Mouse (Mus musculus): ENCODE data around the gene Slc25a25. TPM values are rescaled to one million over a fixed set of nuclear protein-coding genes. Genes with fewer than 3 reads are reported as not detected.

Slc25a25 gene
- polyA plus RNA-seq, 1 experiment from 2014 or later = 7.9 TPM

DNA sequence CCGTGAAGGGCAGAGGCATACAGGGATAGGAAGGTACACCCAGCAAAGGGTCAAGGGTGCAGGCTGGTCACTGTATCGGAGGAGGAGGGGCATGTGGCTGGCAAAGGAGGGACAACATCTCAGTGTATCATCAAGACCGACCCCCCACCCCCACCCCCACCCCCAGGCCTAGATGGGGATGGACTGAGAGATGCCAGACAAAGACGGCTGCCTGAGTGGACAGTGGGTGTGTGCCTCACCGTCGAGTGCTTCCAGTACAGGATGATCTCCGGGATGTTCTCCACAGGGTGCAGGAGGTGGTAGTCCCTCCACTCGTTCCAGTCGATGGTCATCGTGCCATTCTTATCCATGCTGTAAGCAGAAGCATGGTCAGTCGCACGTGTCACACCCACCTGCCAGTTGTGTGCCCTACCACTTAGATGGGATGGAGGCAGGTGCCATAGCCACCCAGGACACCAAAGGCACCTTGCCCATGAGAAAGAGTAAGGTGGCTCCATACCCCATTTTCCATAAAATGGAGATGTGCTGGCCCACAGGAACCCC lies 31.1 kb downstream of the Slc25a25 start:
- no peak for ATAC-seq (replicated peaks; ENCODE audit: insufficient number of reproducible peaks, low FRiP score, low TSS enrichment)
- H3K27me3 ChIP-seq (ENCODE audit: control insufficient read depth, insufficient read depth, low read length) = no peaks in the 10 kb centered on the region
- H3K4me1 ChIP-seq (ENCODE audit: control insufficient read depth, insufficient read depth, low read length) = peaks cover 27% of the 10 kb centered on the region
- no peak overlapping the region for H3K4me3 ChIP-seq (ENCODE audit: low read depth, low read length)
- peaks cover 36% of the 10 kb centered on the region for H3K36me3 ChIP-seq (ENCODE audit: control insufficient read depth, insufficient read depth, low read length)
- no peaks in the 10 kb centered on the region for H3K9me3 ChIP-seq (replicated peaks; ENCODE audit: control insufficient read depth, low read length)
- H3K4me2 ChIP-seq = no peak overlapping the region
- no peak overlapping the region for H3K27ac ChIP-seq (ENCODE audit: low read depth, low read length)
- H3K9ac ChIP-seq (ENCODE audit: low read depth, low read length) = no peak overlapping the region
- WGBS (ENCODE audit: insufficient replicate concordance) = 93% methylated on average over 12 of the region's 12 CpGs

DNA sequence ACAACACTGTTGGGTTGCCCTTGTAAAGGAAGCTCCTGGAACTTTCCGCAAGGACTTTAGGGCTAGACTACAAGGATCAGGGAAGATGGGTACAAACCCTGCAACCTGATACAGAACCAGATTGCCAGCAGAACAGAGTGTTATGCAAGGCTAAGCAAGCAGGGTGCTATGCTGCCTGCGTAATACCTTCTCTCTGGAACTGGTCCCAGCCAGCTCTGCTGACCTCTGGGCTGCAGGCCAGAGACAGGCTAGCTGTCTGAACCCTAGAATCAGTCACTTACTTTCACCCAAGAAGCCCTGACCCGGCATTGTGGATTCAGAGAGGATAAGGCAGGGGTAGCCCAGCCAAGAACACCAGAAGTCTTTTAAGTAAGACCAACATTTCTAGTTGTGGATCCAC lies 31.9 kb downstream of the Slc25a25 start:
- H3K4me2 ChIP-seq = no peak overlapping the region
- WGBS (ENCODE audit: insufficient replicate concordance) = 81% methylated on average over 3 of the region's 3 CpGs
- peaks cover 20% of the 10 kb centered on the region for H3K4me1 ChIP-seq (ENCODE audit: control insufficient read depth, insufficient read depth, low read length)
- H3K9me3 ChIP-seq (replicated peaks; ENCODE audit: control insufficient read depth, low read length) = no peaks in the 10 kb centered on the region
- no peak overlapping the region for H3K4me3 ChIP-seq (ENCODE audit: low read depth, low read length)
- H3K36me3 ChIP-seq (ENCODE audit: control insufficient read depth, insufficient read depth, low read length) = peaks cover 37% of the 10 kb centered on the region
- H3K9ac ChIP-seq (ENCODE audit: low read depth, low read length) = no peak overlapping the region
- no peaks in the 10 kb centered on the region for H3K27me3 ChIP-seq (ENCODE audit: control insufficient read depth, insufficient read depth, low read length)
- no peak for ATAC-seq (replicated peaks; ENCODE audit: insufficient number of reproducible peaks, low FRiP score, low TSS enrichment)
- H3K27ac ChIP-seq (ENCODE audit: low read depth, low read length) = no peak overlapping the region

DNA sequence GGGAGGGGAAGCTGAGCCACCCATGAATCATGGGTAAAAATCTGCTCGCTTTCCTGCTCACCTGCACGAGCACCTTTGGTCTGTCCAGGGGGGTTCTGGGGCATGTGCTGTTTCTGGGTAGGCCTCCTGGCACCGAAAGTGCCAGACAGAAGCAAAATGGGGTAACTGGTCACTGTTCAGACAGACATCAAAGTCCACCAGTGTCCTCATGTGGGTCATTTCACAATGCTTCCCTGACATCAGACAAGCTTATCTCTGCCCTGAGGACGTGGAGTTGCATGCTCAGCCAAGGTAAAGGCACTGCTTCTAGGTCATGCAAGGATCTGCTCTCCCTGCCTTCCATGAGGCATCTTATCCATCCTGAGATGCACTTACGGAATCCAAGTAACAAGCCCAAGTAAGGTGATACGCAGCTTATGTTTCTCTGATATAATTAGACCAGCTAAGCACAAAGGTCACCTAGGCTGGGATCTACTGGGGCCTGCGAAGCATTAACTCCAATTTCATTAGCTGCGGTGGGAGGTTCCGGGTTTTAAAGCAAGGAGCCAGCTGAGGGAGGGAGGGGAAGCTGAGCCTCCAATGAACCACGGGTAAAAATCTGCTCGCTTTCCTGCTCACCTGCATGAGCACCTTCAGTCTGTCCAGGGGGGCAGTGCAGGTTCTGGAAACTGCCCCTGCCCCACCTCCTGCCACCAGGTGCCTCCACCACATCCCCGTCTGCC lies 32.7 kb downstream of the Slc25a25 start:
- 84% methylated on average over 12 of the region's 12 CpGs for WGBS (ENCODE audit: insufficient replicate concordance)
- no peaks in the 10 kb centered on the region for H3K27me3 ChIP-seq (ENCODE audit: control insufficient read depth, insufficient read depth, low read length)
- peaks cover 15% of the 10 kb centered on the region for H3K4me1 ChIP-seq (ENCODE audit: control insufficient read depth, insufficient read depth, low read length)
- peaks cover 37% of the 10 kb centered on the region for H3K36me3 ChIP-seq (ENCODE audit: control insufficient read depth, insufficient read depth, low read length)
- ATAC-seq (replicated peaks; ENCODE audit: insufficient number of reproducible peaks, low FRiP score, low TSS enrichment) = no peak
- no peak overlapping the region for H3K4me2 ChIP-seq
- no peak overlapping the region for H3K27ac ChIP-seq (ENCODE audit: low read depth, low read length)
- no peak overlapping the region for H3K4me3 ChIP-seq (ENCODE audit: low read depth, low read length)
- no peak overlapping the region for H3K9ac ChIP-seq (ENCODE audit: low read depth, low read length)
- no peaks in the 10 kb centered on the region for H3K9me3 ChIP-seq (replicated peaks; ENCODE audit: control insufficient read depth, low read length)

GRCm38 (mm10) chr2:32417486-32417885 lies 33.8 kb downstream of the Slc25a25 start:
- H3K27ac ChIP-seq (ENCODE audit: low read depth, low read length) = no peak overlapping the region
- H3K4me3 ChIP-seq (ENCODE audit: low read depth, low read length) = no peak overlapping the region
- H3K9me3 ChIP-seq (replicated peaks; ENCODE audit: control insufficient read depth, low read length) = no peaks in the 10 kb centered on the region
- WGBS (ENCODE audit: insufficient replicate concordance) = 87% methylated on average over 8 of the region's 8 CpGs
- no peak overlapping the region for H3K4me2 ChIP-seq
- no peaks in the 10 kb centered on the region for H3K27me3 ChIP-seq (ENCODE audit: control insufficient read depth, insufficient read depth, low read length)
- H3K36me3 ChIP-seq (ENCODE audit: control insufficient read depth, insufficient read depth, low read length) = peaks cover 37% of the 10 kb centered on the region
- no peak overlapping the region for H3K9ac ChIP-seq (ENCODE audit: low read depth, low read length)
- ATAC-seq (replicated peaks; ENCODE audit: insufficient number of reproducible peaks, low FRiP score, low TSS enrichment) = no peak
- H3K4me1 ChIP-seq (ENCODE audit: control insufficient read depth, insufficient read depth, low read length) = peaks cover 4% of the 10 kb centered on the region

GRCm38 (mm10) chr2:32416556-32416955 lies 34.7 kb downstream of the Slc25a25 start:
- no peak overlapping the region for H3K4me3 ChIP-seq (ENCODE audit: low read depth, low read length)
- WGBS (ENCODE audit: insufficient replicate concordance) = 77% methylated on average over 2 of the region's 2 CpGs
- H3K4me2 ChIP-seq = no peak overlapping the region

GRCm38 (mm10) chr2:32415801-32416200 lies 35.4 kb downstream of the Slc25a25 start:
- no peak overlapping the region for H3K27ac ChIP-seq (ENCODE audit: low read depth, low read length)
- no peaks in the 10 kb centered on the region for H3K4me1 ChIP-seq (ENCODE audit: control insufficient read depth, insufficient read depth, low read length)
- H3K36me3 ChIP-seq (ENCODE audit: control insufficient read depth, insufficient read depth, low read length) = peaks cover 33% of the 10 kb centered on the region
- no peaks in the 10 kb centered on the region for H3K9me3 ChIP-seq (replicated peaks; ENCODE audit: control insufficient read depth, low read length)
- no peaks in the 10 kb centered on the region for H3K27me3 ChIP-seq (ENCODE audit: control insufficient read depth, insufficient read depth, low read length)
- no peak for ATAC-seq (replicated peaks; ENCODE audit: insufficient number of reproducible peaks, low FRiP score, low TSS enrichment)
- no peak overlapping the region for H3K4me3 ChIP-seq (ENCODE audit: low read depth, low read length)
- no peak overlapping the region for H3K9ac ChIP-seq (ENCODE audit: low read depth, low read length)
- WGBS (ENCODE audit: insufficient replicate concordance) = 90% methylated on average over 12 of the region's 12 CpGs
- no peak overlapping the region for H3K4me2 ChIP-seq

More at GRCm38 (mm10) chr2:32416556-32416955, 34.7 kb downstream of the Slc25a25 start:
- no peaks in the 10 kb centered on the region for H3K27me3 ChIP-seq (ENCODE audit: control insufficient read depth, insufficient read depth, low read length)
- no peak for ATAC-seq (replicated peaks; ENCODE audit: insufficient number of reproducible peaks, low FRiP score, low TSS enrichment)
- no peak overlapping the region for H3K27ac ChIP-seq (ENCODE audit: low read depth, low read length)
- H3K4me1 ChIP-seq (ENCODE audit: control insufficient read depth, insufficient read depth, low read length) = no peaks in the 10 kb centered on the region; the same call in 1 of the 2 replicates
- H3K9me3 ChIP-seq (replicated peaks; ENCODE audit: control insufficient read depth, low read length) = no peaks in the 10 kb centered on the region
- H3K36me3 ChIP-seq (ENCODE audit: control insufficient read depth, insufficient read depth, low read length) = peaks cover 37% of the 10 kb centered on the region
- H3K9ac ChIP-seq (ENCODE audit: low read depth, low read length) = no peak overlapping the region

- WGBS (ENCODE audit: insufficient replicate concordance) = 63% methylated on average over 5 of the region's 5 CpGs
- Histone ChIP-seq H3K9ac (ENCODE audit: low read depth, low read length) (no peak overlapping the region), H3K9me3 (replicated peaks; ENCODE audit: control insufficient read depth, low read length) (no peaks in the 10 kb centered on the region), H3K4me1 (ENCODE audit: control insufficient read depth, insufficient read depth, low read length) (no peaks in the 10 kb centered on the region), H3K4me2 (no peak overlapping the region), H3K4me3 (ENCODE audit: low read depth, low read length) (no peak overlapping the region), H3K27ac (ENCODE audit: low read depth, low read length) (no peak overlapping the region), H3K36me3 (ENCODE audit: control insufficient read depth, insufficient read depth, low read length) (peaks cover 28% of the 10 kb centered on the region), H3K27me3 (ENCODE audit: control insufficient read depth, insufficient read depth, low read length) (no peaks in the 10 kb centered on the region)
- no peak for ATAC-seq (replicated peaks; ENCODE audit: insufficient number of reproducible peaks, low FRiP score, low TSS enrichment)
Observed at GRCm38 (mm10) chr2:32413936-32414335, 37.3 kb downstream of the Slc25a25 start.

GRCm38 (mm10) chr2:32412742-32413531 lies 38.3 kb downstream of the Slc25a25 start:
- Histone ChIP-seq H3K4me2 (no peak overlapping the region), H3K36me3 (ENCODE audit: control insufficient read depth, insufficient read depth, low read length) (peaks cover 24% of the 10 kb centered on the region), H3K27ac (ENCODE audit: low read depth, low read length) (no peak overlapping the region), H3K4me3 (ENCODE audit: low read depth, low read length) (no peak overlapping the region), H3K27me3 (ENCODE audit: control insufficient read depth, insufficient read depth, low read length) (no peaks in the 10 kb centered on the region), H3K9ac (ENCODE audit: low read depth, low read length) (no peak overlapping the region), H3K9me3 (replicated peaks; ENCODE audit: control insufficient read depth, low read length) (no peaks in the 10 kb centered on the region), H3K4me1 (ENCODE audit: control insufficient read depth, insufficient read depth, low read length) (no peaks in the 10 kb centered on the region)
- ATAC-seq (replicated peaks; ENCODE audit: insufficient number of reproducible peaks, low FRiP score, low TSS enrichment) = no peak
- WGBS (ENCODE audit: insufficient replicate concordance) = 83% methylated on average over 6 of the region's 6 CpGs
